Mouse (Mus musculus) lung, adult 2 months (tissue): ENCODE results near the gene Slc45a2. TPM values are rescaled to one million over a fixed set of nuclear protein-coding genes. Genes with fewer than 3 reads are reported as not detected.

ENCODE experiments used
- DNase-seq: peaks from one replicate; pipeline ENCODE4 v3.0.0; 2022
- H3K4me1 ChIP-seq: fragments of 200-500 bp; 2 replicates; pipeline ENCODE4 v1.6.1; 2011; ENCODE audit warnings: low read length; ENCODE audit not compliant: control insufficient read depth, insufficient read depth
- H3K4me3 ChIP-seq: fragments of 200-500 bp; replicated peaks from 2 replicates; pipeline ENCODE3; 2011; ENCODE audit warnings: low read depth, mild to moderate bottlenecking, control low read depth, low read length; ENCODE audit errors: extremely low read depth
- CTCF ChIP-seq: fragments of 200-500 bp; IDR thresholded peaks from 2 replicates; pipeline ENCODE4 v1.5.1; 2011; ENCODE audit warnings: mild to moderate bottlenecking, low read length, control low read depth; ENCODE audit not compliant: insufficient read depth
- POLR2A ChIP-seq: fragments of 200-500 bp; IDR thresholded peaks from 2 replicates; pipeline ENCODE4 v1.6.1; 2011; ENCODE audit warnings: low read depth, mild to moderate bottlenecking, control low read depth, low read length, borderline replicate concordance; ENCODE audit errors: extremely low read depth
- WGBS: fragments of 180-500 bp; shearing (Covaris S2); methylation state at CpG from one replicate; pipeline ENCODE4 v1.1.7; 2018; 5-methylcytosine and 5-hydroxymethylcytosine counted together
- polyA plus RNA-seq: library from polyadenylated mRNA; depleted of rRNA; stranded (reverse); fragments of >200 nt; gene quantifications from 2 replicates; pipeline ENCODE4 v1.2.3, GENCODE M21; 2012; rRNA removed

Gene Slc45a2
- polyA plus RNA-seq, 1 experiment = not detected

DNA sequence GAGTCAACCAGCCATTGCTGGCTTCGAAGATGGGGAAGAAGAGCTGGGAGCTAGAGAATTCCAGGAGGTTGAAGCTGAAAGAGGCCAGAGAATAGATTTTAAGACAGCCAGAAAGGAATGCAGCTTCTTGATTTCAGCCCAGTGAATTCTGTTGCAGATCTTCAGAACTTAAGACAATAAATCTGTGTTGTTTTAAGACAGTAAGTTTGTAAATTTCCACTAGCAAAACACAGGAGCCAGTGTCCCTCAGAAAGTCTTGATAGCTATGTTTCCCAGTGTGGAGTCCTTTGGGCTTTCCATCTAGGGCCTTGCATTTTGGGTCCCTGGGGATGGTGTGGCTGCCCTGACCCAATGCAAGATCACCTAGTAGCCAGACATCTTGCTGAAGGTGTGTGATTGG, 62.4 kb downstream of the Slc45a2 start:
- DNase-seq = no peak

DNA sequence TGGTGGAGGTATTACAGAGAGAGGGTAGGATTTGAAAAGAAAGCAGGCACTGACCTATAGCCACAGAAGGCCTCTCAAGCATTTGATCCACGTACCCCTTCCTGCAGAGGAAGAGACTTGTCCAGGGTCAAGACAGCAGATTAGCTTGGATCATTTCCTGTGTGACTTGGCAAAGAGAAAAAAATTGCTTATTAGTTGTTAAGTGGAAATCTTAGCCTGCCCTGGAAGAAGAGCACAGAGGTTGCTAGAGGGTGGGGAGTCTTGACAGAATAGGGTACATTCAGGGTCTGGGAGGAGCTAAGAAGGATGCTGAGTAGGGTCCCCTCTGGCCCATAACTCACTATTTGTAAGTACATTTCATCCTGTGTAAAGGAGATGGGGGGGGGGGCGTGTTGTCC, 63.6 kb downstream of the Slc45a2 start:
- DNase-seq = no peak
- WGBS = 3% methylated on average over 2 of the region's 2 CpGs
- Histone ChIP-seq H3K4me1 (peaks cover 9% of the 10 kb centered on the region), H3K4me3 (no peak overlapping the region)
- TF ChIP-seq POLR2A (no peak), CTCF (no peak)

More for the DNA sequence above, 62.4 kb downstream of the Slc45a2 start:
- Histone ChIP-seq H3K4me1 (peaks cover 9% of the 10 kb centered on the region), H3K4me3 (no peak overlapping the region)
- TF ChIP-seq POLR2A = no peak
- no peak for TF ChIP-seq CTCF
- 81% methylated on average over 1 of the region's 1 CpGs for WGBS

DNA sequence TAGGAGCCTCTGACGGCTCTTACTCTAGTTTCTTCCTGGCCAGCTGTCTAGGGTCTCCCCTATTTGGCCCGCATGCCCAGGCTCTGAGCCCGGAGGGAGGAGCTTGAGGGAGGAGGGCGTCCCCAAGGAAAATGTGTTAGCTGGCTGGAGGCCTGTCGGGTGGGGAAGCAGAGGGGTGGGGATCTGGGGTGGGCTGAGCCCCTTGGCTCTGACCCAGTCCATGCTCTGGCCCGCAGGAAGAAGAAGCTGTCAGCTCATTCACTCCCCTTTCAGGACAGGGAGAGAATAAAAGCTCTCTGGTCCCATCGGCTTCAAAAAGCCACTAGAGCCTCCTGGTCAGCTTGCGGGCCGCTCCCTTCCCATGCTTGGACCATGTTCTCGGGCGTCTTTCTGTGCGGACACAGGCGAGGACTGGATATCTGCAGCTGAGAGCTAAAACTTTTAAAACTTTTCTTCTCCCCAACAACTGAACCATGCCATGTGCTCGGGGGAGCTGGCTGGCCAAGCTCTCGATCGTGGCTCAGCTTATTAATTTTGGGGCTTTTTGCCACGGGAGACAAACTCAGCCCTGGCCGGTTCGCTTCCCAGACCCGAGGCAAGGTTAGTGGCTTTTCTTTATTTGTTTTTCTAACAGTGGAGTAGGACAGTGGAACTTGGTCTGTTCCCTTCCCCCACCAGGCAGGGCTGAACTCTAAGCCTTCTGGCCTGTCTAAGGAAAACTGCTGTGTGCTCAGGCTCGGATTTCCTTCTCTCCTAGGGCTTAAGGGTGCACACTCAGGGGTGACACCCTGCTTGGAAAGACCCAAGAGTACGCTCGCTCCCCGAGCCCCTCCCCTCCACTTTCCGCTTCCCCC, 64.3 kb downstream of the Slc45a2 start, which contains the start of gene Adamts12:
Gene Adamts12 (plus strand): TSS at position 233 of the 854 bp plus-strand sequence.
- TF ChIP-seq POLR2A (0 out of 2 replicates have a peak, but pooled peaks have one; percentile 12), CTCF (no peak)
- Histone ChIP-seq H3K4me3 (peak within 1 kb of the TSS; percentile 46), H3K4me1 (peaks cover 9% of the 10 kb centered on the region)
- DNase-seq = peak; percentile 31
- 1% methylated on average over 25 of the region's 25 CpGs for WGBS

DNA sequence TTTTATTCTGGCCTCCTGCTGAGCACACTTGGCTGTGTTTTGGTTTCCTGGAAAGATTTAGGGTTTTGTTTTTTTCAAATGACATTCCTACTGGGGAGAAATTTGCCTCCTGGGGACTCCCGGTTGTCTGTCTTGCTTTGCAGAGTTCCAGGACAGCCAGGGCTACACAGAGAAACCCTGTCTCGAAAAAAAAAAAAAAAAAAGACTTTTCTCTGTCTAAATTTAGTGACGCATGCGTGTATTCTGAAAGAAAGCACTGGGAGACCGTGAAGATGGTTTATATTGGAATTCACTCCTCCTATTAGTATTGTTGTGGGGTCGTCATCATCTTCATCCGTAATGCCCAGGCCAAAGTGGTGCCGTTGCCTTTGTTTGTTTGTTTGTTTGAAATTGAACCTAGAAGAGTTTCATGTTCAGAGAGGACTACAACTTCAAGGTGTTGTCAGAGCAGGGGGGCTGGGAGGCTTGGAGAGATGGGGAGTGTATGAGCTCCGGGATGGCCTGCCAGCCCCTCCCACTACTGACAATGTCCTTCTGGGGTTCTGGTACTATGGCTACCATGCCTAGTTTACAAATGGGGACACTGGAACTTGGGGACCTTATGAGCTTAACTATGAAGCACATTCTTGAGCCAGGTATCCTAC, 65.1 kb downstream of the Slc45a2 start:
- no peak for TF ChIP-seq POLR2A
- TF ChIP-seq CTCF = no peak
- no peak for DNase-seq
- 8% methylated on average over 9 of the region's 9 CpGs for WGBS
- H3K4me1 ChIP-seq = peaks cover 9% of the 10 kb centered on the region
- peak overlapping the region; percentile 38 for H3K4me3 ChIP-seq

DNA sequence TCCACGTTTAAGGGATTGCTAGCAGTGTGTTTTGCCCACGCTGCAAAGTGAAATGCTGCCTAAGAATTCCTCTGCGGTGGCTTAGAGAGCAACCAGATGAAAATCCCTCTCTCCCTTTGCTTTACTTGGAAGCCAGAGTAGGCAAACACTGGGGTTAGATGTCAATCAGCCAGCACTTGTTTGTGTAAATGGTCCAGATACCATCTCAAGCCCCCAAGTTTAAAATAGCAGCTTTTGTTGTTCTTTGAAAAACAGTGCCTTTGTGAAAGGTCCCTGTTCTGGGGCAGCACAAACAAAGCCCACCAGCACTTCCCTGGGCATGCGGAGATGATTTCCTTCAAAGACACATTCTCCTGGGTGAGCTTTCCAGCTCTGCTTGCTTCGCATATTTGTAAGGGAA, 65.8 kb downstream of the Slc45a2 start:
- 20% methylated on average over 5 of the region's 5 CpGs for WGBS
- Histone ChIP-seq H3K4me3 (no peak overlapping the region), H3K4me1 (peaks cover 9% of the 10 kb centered on the region)
- TF ChIP-seq CTCF = no peak
- TF ChIP-seq POLR2A = no peak
- DNase-seq = no peak

DNA sequence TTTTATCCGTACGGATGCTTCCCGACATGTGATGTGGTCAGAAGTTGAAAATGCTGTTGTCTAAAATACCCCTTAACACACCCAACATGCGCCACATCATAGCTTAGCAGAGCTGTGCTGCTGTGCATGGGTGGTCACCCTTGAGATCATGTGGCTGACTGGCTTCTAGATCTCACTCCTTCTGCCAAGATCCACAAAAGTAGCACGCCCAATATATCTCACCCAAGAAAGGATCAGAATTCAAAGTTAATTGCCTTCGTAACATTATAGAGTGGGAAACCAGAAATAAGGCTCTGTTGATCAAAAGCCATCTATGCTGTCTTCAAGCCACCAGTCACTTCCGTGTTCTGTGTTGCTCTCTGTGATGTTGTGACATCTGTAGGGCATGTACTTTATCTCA, 67.4 kb downstream of the Slc45a2 start:
- peaks cover 9% of the 10 kb centered on the region for H3K4me1 ChIP-seq
- H3K4me3 ChIP-seq = no peak overlapping the region
- TF ChIP-seq CTCF (no peak), POLR2A (no peak)
- no peak for DNase-seq
- WGBS = 75% methylated on average over 7 of the region's 7 CpGs

DNA sequence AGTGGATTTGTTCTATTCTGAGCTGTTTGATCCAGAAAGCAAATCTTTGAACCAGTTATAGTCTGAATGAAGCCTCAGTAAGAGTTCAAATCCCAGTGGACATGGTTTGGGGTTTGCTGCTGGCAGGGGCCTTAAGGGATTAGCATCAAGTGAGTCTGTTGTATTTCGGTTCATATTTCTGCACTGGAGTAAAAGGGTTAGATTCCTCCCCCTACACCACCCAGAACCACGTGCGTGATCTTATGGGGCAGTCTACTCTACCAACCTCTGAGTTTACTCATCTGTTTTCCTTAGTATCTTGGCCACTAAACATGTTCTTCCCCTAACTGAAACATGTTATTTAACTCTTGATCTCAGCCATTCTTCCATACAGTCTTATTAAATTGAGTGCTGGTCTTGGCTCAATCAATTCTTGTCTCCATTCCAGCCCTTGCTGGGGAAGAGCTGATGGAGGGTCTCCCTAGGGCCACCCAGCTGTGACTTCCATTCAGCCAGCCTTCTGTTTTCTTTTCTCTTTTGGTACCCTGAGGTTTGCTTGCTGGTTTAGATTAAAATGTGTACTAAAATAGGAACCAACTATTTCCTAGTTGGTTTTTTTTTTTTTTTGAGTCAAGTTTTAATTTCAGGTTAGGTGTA, 75.3 kb downstream of the Slc45a2 start:
- H3K4me3 ChIP-seq = no peak overlapping the region
- WGBS = 71% methylated on average over 3 of the region's 3 CpGs
- no peak for DNase-seq
- no peaks in the 10 kb centered on the region for H3K4me1 ChIP-seq
- TF ChIP-seq POLR2A (no peak), CTCF (no peak)

Other genes starting within 250 kb of the Slc45a2 start
- 0.38 and 1.7 TPM in 2 replicates for gene C1qtnf3, start 48.4 kb upstream of the Slc45a2 start, polyA plus RNA-seq
- gene Amacr, start 19.0 kb upstream of the Slc45a2 start, polyA plus RNA-seq = 4.4 and 6.9 TPM in 2 replicates
- gene Rxfp3, start 37.3 kb downstream of the Slc45a2 start, polyA plus RNA-seq = not detected in 2 replicates
- 0.74 and 1.2 TPM in 2 replicates for gene Adamts12, start 64.1 kb downstream of the Slc45a2 start, polyA plus RNA-seq